Mouse (Mus musculus): ENCODE measurements at regions not wholly inside any gene's neighbourhood (a gene's known extent, or its start where the extent isn't known, plus 50 kb on each side); places are given as distances from the start of the nearest gene placed in this dataset.

- 0 out of 2 replicates have a peak overlapping the region, but pooled peaks have one; percentile 11 for H3K27ac ChIP-seq
- H3K27me3 ChIP-seq, result no peaks in the 10 kb centered on the region
- no peak overlapping the region for H3K4me3 ChIP-seq
- no peak overlapping the region for H3K4me2 ChIP-seq (replicated peaks)
- H3K4me1 ChIP-seq, result peaks cover 9% of the 10 kb centered on the region
- no peak for ATAC-seq (ENCODE audit: insufficient number of reproducible peaks, insufficient read depth, low FRiP score, low TSS enrichment)
- H3K36me3 ChIP-seq, result no peaks in the 10 kb centered on the region
- no peak overlapping the region for H3K9ac ChIP-seq
- no peaks in the 10 kb centered on the region for H3K9me3 ChIP-seq
- WGBS, result 59% methylated on average over 2 of the region's 2 CpGs
Observed at GRCm38 (mm10) chr1:80854945-80855656, 96.8 kb upstream of the Dock10 start.

- Histone ChIP-seq H3K9ac (no peak overlapping the region), H3K27ac (0 out of 2 replicates have a peak overlapping the region, but pooled peaks have one; percentile 11), H3K36me3 (no peaks in the 10 kb centered on the region), H3K4me2 (replicated peaks) (peak overlapping the region; percentile 7; the same call in 1 of the 2 replicates), H3K4me1 (peaks cover 9% of the 10 kb centered on the region), H3K4me3 (no peak overlapping the region), H3K9me3 (no peaks in the 10 kb centered on the region), H3K27me3 (no peaks in the 10 kb centered on the region)
- peak; percentile 77 for ATAC-seq (ENCODE audit: insufficient number of reproducible peaks, insufficient read depth, low FRiP score, low TSS enrichment)
- 28% methylated on average over 7 of the region's 7 CpGs for WGBS
Observed at GRCm38 (mm10) chr1:80854289-80854701, 96.0 kb upstream of the Dock10 start.

- Histone ChIP-seq H3K4me3 (no peak overlapping the region), H3K4me2 (replicated peaks) (no peak overlapping the region), H3K27ac (no peak overlapping the region), H3K9ac (no peak overlapping the region), H3K36me3 (no peaks in the 10 kb centered on the region), H3K4me1 (peaks cover 9% of the 10 kb centered on the region), H3K27me3 (no peaks in the 10 kb centered on the region), H3K9me3 (no peaks in the 10 kb centered on the region)
- WGBS, result 67% methylated on average over 2 of the region's 2 CpGs
- no peak for ATAC-seq (ENCODE audit: insufficient number of reproducible peaks, insufficient read depth, low FRiP score, low TSS enrichment)
Observed at GRCm38 (mm10) chr1:80852761-80853160, 94.4 kb upstream of the Dock10 start.

GRCm38 (mm10) chr1:80830196-80830794 is 72.0 kb upstream of the Dock10 start:
- Histone ChIP-seq H3K27ac (no peak overlapping the region), H3K4me2 (replicated peaks) (no peak overlapping the region), H3K27me3 (no peaks in the 10 kb centered on the region), H3K9me3 (no peaks in the 10 kb centered on the region), H3K36me3 (no peaks in the 10 kb centered on the region), H3K4me1 (no peaks in the 10 kb centered on the region), H3K4me3 (no peak overlapping the region), H3K9ac (no peak overlapping the region)
- ATAC-seq (ENCODE audit: insufficient number of reproducible peaks, insufficient read depth, low FRiP score, low TSS enrichment), result no peak

GRCm38 (mm10) chr1:80826383-80826782 is 68.1 kb upstream of the Dock10 start:
- no peak overlapping the region for H3K9ac ChIP-seq
- no peak for ATAC-seq (ENCODE audit: insufficient number of reproducible peaks, insufficient read depth, low FRiP score, low TSS enrichment)
- H3K27ac ChIP-seq, result no peak overlapping the region
- H3K4me1 ChIP-seq, result no peaks in the 10 kb centered on the region
- no peak overlapping the region for H3K4me3 ChIP-seq
- no peak overlapping the region for H3K4me2 ChIP-seq (replicated peaks)
- WGBS, result 81% methylated on average over 1 of the region's 1 CpGs
- H3K27me3 ChIP-seq, result no peaks in the 10 kb centered on the region
- no peaks in the 10 kb centered on the region for H3K9me3 ChIP-seq
- H3K36me3 ChIP-seq, result no peaks in the 10 kb centered on the region

GRCm38 (mm10) chr1:80823953-80824352 is 65.6 kb upstream of the Dock10 start:
- ATAC-seq (ENCODE audit: insufficient number of reproducible peaks, insufficient read depth, low FRiP score, low TSS enrichment), result no peak
- H3K4me2 ChIP-seq (replicated peaks), result no peak overlapping the region
- H3K4me3 ChIP-seq, result no peak overlapping the region
- no peaks in the 10 kb centered on the region for H3K9me3 ChIP-seq
- H3K27ac ChIP-seq, result no peak overlapping the region
- no peak overlapping the region for H3K9ac ChIP-seq
- WGBS, result 73% methylated on average over 3 of the region's 3 CpGs
- no peaks in the 10 kb centered on the region for H3K36me3 ChIP-seq
- no peaks in the 10 kb centered on the region for H3K27me3 ChIP-seq
- no peaks in the 10 kb centered on the region for H3K4me1 ChIP-seq

GRCm38 (mm10) chr1:80822185-80822584 is 63.9 kb upstream of the Dock10 start:
- Histone ChIP-seq H3K27ac (no peak overlapping the region), H3K9me3 (no peaks in the 10 kb centered on the region), H3K36me3 (no peaks in the 10 kb centered on the region), H3K4me2 (replicated peaks) (no peak overlapping the region), H3K27me3 (no peaks in the 10 kb centered on the region), H3K9ac (no peak overlapping the region), H3K4me1 (no peaks in the 10 kb centered on the region), H3K4me3 (no peak overlapping the region)
- ATAC-seq (ENCODE audit: insufficient number of reproducible peaks, insufficient read depth, low FRiP score, low TSS enrichment), result no peak
- WGBS, result 74% methylated on average over 1 of the region's 1 CpGs

- no peaks in the 10 kb centered on the region for H3K9me3 ChIP-seq
- WGBS, result 71% methylated on average over 3 of the region's 3 CpGs
- no peak overlapping the region for H3K4me3 ChIP-seq
- H3K4me2 ChIP-seq (replicated peaks), result no peak overlapping the region
- no peak for ATAC-seq (ENCODE audit: insufficient number of reproducible peaks, insufficient read depth, low FRiP score, low TSS enrichment)
- H3K4me1 ChIP-seq, result no peaks in the 10 kb centered on the region
- H3K36me3 ChIP-seq, result no peaks in the 10 kb centered on the region
- no peaks in the 10 kb centered on the region for H3K27me3 ChIP-seq
- no peak overlapping the region for H3K9ac ChIP-seq
- no peak overlapping the region for H3K27ac ChIP-seq
Observed at GRCm38 (mm10) chr1:80812906-80813305, 54.6 kb upstream of the Dock10 start.

Data from embryonic facial prominence, embryonic 12.5 days (tissue).